Mouse (Mus musculus) kidney, embryonic 14.5 days (tissue): ENCODE measurements around the gene Arl3. TPM values are rescaled to one million over a fixed set of nuclear protein-coding genes. Genes with fewer than 3 reads are reported as not detected.

Experiments
- ATAC-seq: fragments of 200-750 bp; cut with Nextera tagmentation; 2 replicates; pipeline ENCODE4 v1.8.0; 2017; ENCODE audit warnings: moderate number of reproducible peaks, mild to moderate bottlenecking, moderate TSS enrichment, moderate library complexity; ENCODE audit not compliant: low FRiP score, low TSS enrichment
- H3K27ac ChIP-seq: fragments of 300-500 bp; sonication (generic); 2 replicates; pipeline ENCODE4 v1.5.1; 2014; ENCODE audit warnings: low read depth, mild to moderate bottlenecking, low read length, moderate library complexity, mixed read lengths
- H3K27me3 ChIP-seq: fragments of 300-500 bp; sonication (generic); 2 replicates; pipeline ENCODE4 v1.6.1; 2014; ENCODE audit warnings: mild to moderate bottlenecking, low read length; ENCODE audit not compliant: control insufficient read depth, insufficient read depth
- H3K36me3 ChIP-seq: fragments of 300-500 bp; sonication (generic); 2 replicates; pipeline ENCODE4 v1.6.1; 2014; ENCODE audit warnings: low read length, mixed read lengths; ENCODE audit not compliant: control insufficient read depth, insufficient read depth
- H3K4me1 ChIP-seq: fragments of 300-500 bp; sonication (generic); 2 replicates; pipeline ENCODE4 v1.6.1; 2014; ENCODE audit warnings: low read length, mixed read lengths; ENCODE audit not compliant: control insufficient read depth, insufficient read depth
- H3K4me2 ChIP-seq: fragments of 300-500 bp; sonication (generic); replicated peaks from 2 replicates; pipeline ENCODE4 v1.6.1; 2014; ENCODE audit warnings: low read depth, mild to moderate bottlenecking, low read length
- H3K4me3 ChIP-seq: fragments of 300-500 bp; sonication (generic); 2 replicates; pipeline ENCODE4 v1.5.1; 2014; ENCODE audit warnings: mild to moderate bottlenecking, low read length
- H3K9ac ChIP-seq: fragments of 300-500 bp; sonication (generic); 2 replicates; pipeline ENCODE4 v1.6.1; 2014; ENCODE audit warnings: low read depth, mild to moderate bottlenecking, low read length, moderate library complexity
- H3K9me3 ChIP-seq: fragments of 300-500 bp; sonication (generic); 2 replicates; pipeline ENCODE4 v1.6.1; 2016; ENCODE audit warnings: low read length; ENCODE audit not compliant: control insufficient read depth
- WGBS: fragments of 180-500 bp; shearing (Covaris S2); extraction: QIAGEN DNeasy Blood & Tissue Kit; methylation state at CpG from one replicate; pipeline ENCODE4 v1.1.7; 2014; 5-methylcytosine and 5-hydroxymethylcytosine counted together
- polyA plus RNA-seq: library from polyadenylated mRNA; unstranded; fragments of >200 nt; fragmentation: Nextera tagmentation; extraction: Ambion mirVana; gene quantifications from 2 replicates; pipeline ENCODE4 v1.2.1, GENCODE M21; 2014

Arl3 gene
- polyA plus RNA-seq, 1 experiment from 2014 or later, result 98.3 TPM

- Histone ChIP-seq H3K27ac (peak overlapping the region; percentile 91), H3K27me3 (no peaks in the 10 kb centered on the region), H3K9me3 (no peaks in the 10 kb centered on the region), H3K4me1 (peaks cover 74% of the 10 kb centered on the region), H3K36me3 (peaks cover 3% of the 10 kb centered on the region; the same call in 1 of the 2 replicates), H3K4me3 (no peak overlapping the region), H3K4me2 (peak overlapping the region; percentile 25; the same call in 1 of the 2 replicates), H3K9ac (no peak overlapping the region)
- peak; percentile 17 for ATAC-seq
- WGBS, result 5% methylated on average over 10 of the region's 10 CpGs
Measured at GRCm38 (mm10) chr19:46532031-46532688, 40.8 kb downstream of the Arl3 start.

GRCm38 (mm10) chr19:46531071-46532030 is 41.6 kb downstream of the Arl3 start:
- no peaks in the 10 kb centered on the region for H3K9me3 ChIP-seq
- H3K27ac ChIP-seq, result peak overlapping the region; percentile 91
- no peak for ATAC-seq
- H3K4me1 ChIP-seq, result peaks cover 74% of the 10 kb centered on the region
- H3K4me3 ChIP-seq, result no peak overlapping the region
- 8% methylated on average over 16 of the region's 16 CpGs for WGBS
- 0 out of 2 replicates have a peak, but pooled peaks cover 3% of the 10 kb centered on the region for H3K36me3 ChIP-seq
- H3K4me2 ChIP-seq, result peak overlapping the region; percentile 32
- H3K9ac ChIP-seq, result 0 out of 2 replicates have a peak overlapping the region, but pooled peaks have one; percentile 46
- H3K27me3 ChIP-seq, result no peaks in the 10 kb centered on the region

GRCm38 (mm10) chr19:46530449-46530990 is 42.5 kb downstream of the Arl3 start:
- Histone ChIP-seq H3K27ac (peak overlapping the region; percentile 91), H3K4me2 (peak overlapping the region; percentile 32), H3K9ac (peak overlapping the region; percentile 46), H3K27me3 (no peaks in the 10 kb centered on the region), H3K36me3 (no peaks in the 10 kb centered on the region), H3K4me1 (peaks cover 77% of the 10 kb centered on the region), H3K9me3 (no peaks in the 10 kb centered on the region), H3K4me3 (no peak overlapping the region)
- whole genome bisulfite sequencing, result 15% methylated on average over 8 of the region's 8 CpGs
- no peak for ATAC-seq

DNA sequence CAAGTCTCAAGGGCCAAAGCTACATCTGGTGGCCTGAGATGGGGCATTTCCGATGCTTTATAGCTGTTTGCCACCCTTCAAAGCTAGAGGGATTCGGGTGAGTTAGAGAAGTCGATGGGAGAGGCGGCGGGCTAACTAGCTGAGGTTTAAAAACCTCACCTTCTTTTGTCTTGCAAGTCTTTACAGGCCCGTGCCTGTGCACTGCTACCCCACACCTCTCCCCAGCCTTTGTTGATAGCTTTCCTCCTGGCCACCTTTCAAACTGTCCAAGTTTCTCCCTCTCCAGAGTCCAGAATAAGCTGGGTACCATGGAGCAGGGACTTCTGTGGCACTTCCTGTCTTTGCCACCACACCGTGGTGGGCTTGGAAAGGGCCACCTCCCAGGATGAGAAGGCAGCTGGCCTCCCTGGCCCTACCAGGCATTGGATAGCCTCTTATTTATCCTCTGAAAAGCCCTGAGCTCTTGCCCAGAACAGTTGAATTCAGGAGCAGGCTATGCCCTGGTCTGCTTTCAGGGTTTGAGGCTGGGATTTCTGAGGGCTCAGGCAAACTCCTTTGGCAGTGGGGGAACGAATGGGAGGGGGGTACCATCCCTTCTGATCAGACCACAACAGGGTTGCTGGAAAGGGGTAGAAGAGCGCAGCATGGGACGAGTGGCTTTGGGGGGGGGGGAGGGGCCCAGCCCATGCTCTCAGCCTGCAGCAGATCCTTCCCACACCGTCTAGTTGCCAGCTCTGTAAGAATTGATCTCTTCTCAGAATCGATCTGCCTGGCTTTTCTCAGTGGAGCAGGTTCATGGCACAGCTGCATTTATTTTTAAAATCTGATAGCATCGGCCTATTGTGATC is 43.2 kb downstream of the Arl3 start:
- Histone ChIP-seq H3K9me3 (no peaks in the 10 kb centered on the region), H3K4me2 (peak overlapping the region; percentile 34), H3K4me1 (peaks cover 80% of the 10 kb centered on the region), H3K27me3 (no peaks in the 10 kb centered on the region), H3K4me3 (no peak overlapping the region), H3K36me3 (no peaks in the 10 kb centered on the region), H3K9ac (peak overlapping the region; percentile 46), H3K27ac (peak overlapping the region; percentile 91)
- no peak for ATAC-seq
- 16% methylated on average over 13 of the region's 13 CpGs for WGBS

DNA sequence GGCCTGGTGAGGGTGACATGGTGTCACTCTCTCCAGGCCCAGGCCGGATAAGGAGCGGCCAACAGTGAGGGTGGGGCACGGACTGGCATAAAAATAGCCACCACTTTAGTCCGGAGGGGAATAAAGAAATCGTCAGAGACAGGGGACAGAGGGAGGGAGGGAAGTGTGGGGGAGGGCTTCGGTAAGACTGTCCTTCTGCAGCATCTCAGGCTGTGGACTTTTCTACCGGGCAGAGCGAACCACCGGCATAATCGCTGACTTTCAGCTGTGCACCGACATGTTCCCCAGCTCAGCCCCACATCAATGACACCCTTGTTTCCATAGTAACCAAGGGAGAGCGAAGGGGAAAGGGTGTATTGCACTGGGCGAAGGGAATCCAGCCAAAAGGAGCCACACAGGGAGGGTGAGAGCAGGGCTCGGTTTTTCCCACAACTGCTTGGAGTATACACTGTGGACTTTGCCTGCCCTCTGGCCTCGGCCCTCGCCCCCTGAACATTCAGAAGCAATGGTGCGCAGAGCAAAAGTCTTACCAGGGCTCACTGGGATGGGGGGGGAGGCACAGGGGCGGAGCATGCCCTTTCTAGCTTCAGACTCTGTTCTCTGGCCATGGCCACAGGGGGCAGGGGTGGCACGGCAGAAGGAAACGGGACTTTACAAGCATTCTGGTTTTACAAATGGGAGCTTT is 44.3 kb downstream of the Arl3 start:
- H3K27ac ChIP-seq, result peak overlapping the region; percentile 91
- H3K27me3 ChIP-seq, result no peaks in the 10 kb centered on the region
- WGBS, result 1% methylated on average over 20 of the region's 20 CpGs
- peak overlapping the region; percentile 46 for H3K9ac ChIP-seq
- H3K4me3 ChIP-seq, result peak overlapping the region; percentile 24; the same call in 1 of the 2 replicates
- H3K9me3 ChIP-seq, result no peaks in the 10 kb centered on the region
- peak; percentile 30 for ATAC-seq
- H3K4me1 ChIP-seq, result peaks cover 80% of the 10 kb centered on the region
- H3K4me2 ChIP-seq, result peak overlapping the region; percentile 34
- no peaks in the 10 kb centered on the region for H3K36me3 ChIP-seq

DNA sequence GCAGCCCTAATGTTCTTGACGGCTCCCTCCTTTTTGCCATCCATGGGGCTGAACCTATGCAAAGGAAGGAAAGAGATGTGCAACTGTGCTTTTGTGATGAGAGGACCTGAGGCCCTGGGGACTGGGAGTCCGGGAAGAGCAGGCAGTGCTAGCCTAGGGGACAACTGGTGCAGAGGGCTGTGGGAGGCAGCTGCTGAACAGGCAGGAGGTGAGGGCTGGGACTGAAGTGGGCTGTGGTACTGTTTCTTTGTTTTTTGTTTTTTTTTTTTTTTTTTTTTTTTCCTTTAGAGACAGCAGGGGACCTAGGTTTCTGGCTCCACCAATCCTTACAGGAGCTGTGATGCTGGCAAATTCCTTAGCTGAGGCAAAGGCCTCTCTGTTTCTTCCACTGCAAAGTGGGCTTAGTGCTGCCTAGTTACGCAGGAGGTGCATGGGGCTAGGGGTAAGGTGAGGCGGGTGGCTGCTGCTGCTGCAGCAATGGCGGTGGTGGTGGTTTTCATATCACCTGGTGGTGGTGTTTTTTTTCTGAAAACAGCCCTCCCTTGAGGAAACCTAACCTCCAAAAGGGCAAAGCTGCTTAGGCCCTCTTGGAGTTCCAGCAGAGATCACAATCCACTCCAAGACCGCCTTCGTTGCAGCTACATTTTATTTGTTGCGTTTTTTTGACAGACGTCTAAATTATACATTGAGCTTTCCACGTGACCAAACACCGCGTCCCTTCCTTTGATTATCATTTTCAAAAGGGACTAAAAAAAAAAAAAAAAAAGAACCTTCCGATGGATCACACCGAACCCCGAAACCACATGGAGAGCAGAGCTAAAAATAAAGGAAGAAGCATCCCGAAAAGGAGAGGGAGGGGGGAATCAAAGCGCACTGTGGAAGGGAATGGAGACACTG is 45.1 kb downstream of the Arl3 start:
- no peaks in the 10 kb centered on the region for H3K27me3 ChIP-seq
- no peaks in the 10 kb centered on the region for H3K36me3 ChIP-seq
- no peaks in the 10 kb centered on the region for H3K9me3 ChIP-seq
- peaks cover 80% of the 10 kb centered on the region for H3K4me1 ChIP-seq
- WGBS, result 21% methylated on average over 17 of the region's 17 CpGs
- H3K27ac ChIP-seq, result peak overlapping the region; percentile 91; the same call in 1 of the 2 replicates
- peak overlapping the region; percentile 34 for H3K4me2 ChIP-seq
- peak overlapping the region; percentile 46; the same call in 1 of the 2 replicates for H3K9ac ChIP-seq
- ATAC-seq, result no peak
- H3K4me3 ChIP-seq, result peak overlapping the region; percentile 24; the same call in 1 of the 2 replicates

DNA sequence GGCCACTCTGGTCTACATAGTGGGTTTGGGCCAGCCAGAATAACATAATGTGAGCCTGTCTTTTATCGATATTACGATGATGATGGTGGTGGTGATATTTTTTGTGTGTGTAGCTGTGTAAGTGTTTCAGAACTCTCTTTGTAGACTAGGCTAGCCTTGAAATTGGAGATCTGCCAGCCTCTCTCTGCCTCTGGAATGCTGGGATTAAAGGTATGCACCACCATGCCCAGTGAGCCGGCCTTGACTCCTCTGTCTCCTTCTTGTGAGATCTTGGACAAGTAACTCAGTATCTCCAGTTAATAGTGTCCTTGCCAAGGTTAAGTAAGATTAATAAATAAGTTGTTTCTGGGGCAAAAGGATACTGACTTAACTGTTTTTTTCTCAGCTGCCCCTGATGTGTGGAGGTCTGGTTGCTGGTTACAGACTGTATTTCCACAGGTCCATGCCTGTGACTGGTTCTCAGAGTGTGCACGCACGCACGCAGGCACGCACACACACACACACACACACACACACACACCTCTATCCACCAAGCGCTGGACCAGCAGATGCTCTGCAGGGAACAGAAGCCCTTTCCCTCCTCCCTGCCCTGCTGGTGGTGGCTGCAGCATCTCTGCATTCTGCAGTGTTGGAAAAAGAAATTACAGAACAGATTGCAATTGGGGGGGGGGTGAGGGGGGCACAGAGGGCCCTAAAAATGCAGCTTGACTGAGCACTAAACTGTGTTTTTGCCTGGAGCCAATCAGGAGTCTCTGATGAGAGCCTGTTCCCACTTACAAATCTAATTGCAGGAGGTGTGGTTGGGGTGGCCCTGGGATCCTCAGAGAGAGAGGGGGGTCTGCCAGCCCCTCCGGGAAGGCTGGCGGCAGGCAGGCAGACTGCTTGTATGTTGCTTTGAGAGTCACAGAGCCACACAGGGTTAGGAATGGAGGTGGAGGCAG is 47.0 kb downstream of the Arl3 start:
- 63% methylated on average over 10 of the region's 10 CpGs for WGBS
- H3K36me3 ChIP-seq, result no peaks in the 10 kb centered on the region
- H3K27me3 ChIP-seq, result no peaks in the 10 kb centered on the region
- H3K9ac ChIP-seq, result no peak overlapping the region
- no peak overlapping the region for H3K4me3 ChIP-seq
- H3K27ac ChIP-seq, result peak overlapping the region; percentile 94; the same call in 1 of the 2 replicates
- ATAC-seq, result no peak
- no peaks in the 10 kb centered on the region for H3K9me3 ChIP-seq
- H3K4me1 ChIP-seq, result peaks cover 64% of the 10 kb centered on the region
- no peak overlapping the region for H3K4me2 ChIP-seq
